Mouse (Mus musculus) large intestine, adult 2 months (tissue): ENCODE results near the gene Gm10972. TPM values are rescaled to one million over a fixed set of nuclear protein-coding genes. Genes with fewer than 3 reads are reported as not detected.

ENCODE experiments used
- polyA plus RNA-seq: library from polyadenylated mRNA; depleted of rRNA; stranded (reverse); fragments of >200 nt; gene quantifications from 2 replicates; pipeline ENCODE4 v1.2.3, GENCODE M21; 2012; rRNA removed

Gm10972 gene
- polyA plus RNA-seq, 1 experiment: not detected

Other genes starting within 250 kb of the Gm10972 start
- 0.41 and 0.43 TPM in 2 replicates for gene Lingo4, start 244.6 kb upstream of the Gm10972 start, polyA plus RNA-seq
- 0.12 and 0.23 TPM in 2 replicates for gene Tdrkh, start 229.8 kb upstream of the Gm10972 start, polyA plus RNA-seq
- gene Mrpl9, start 199.8 kb upstream of the Gm10972 start, polyA plus RNA-seq: 33.9 and 37.9 TPM in 2 replicates
- 0.31 TPM in 1 of 2 replicates, not detected in the other for gene Oaz3, start 199.2 kb upstream of the Gm10972 start, polyA plus RNA-seq
- gene Celf3, start 164.8 kb upstream of the Gm10972 start, polyA plus RNA-seq: 6.4 and 8.6 TPM in 2 replicates
- gene Riiad1, start 162.8 kb upstream of the Gm10972 start, polyA plus RNA-seq: 0.36 and 0.86 TPM in 2 replicates
- gene Snx27, start 60.4 kb upstream of the Gm10972 start, polyA plus RNA-seq: 5.5 and 6.7 TPM in 2 replicates
- 25.5 and 34.4 TPM in 2 replicates for gene Tuft1, start 15.8 kb downstream of the Gm10972 start, polyA plus RNA-seq
- gene Selenbp2, start 50.4 kb downstream of the Gm10972 start, polyA plus RNA-seq: 4.9 and 6.3 TPM in 2 replicates
- gene Cgn, start 143.4 kb downstream of the Gm10972 start, polyA plus RNA-seq: 30.1 and 35.1 TPM in 2 replicates
- 8.4 and 11.6 TPM in 2 replicates for gene Pogz, start 194.5 kb downstream of the Gm10972 start, polyA plus RNA-seq
- 281 and 331 TPM in 2 replicates for gene Psmb4, start 243.8 kb downstream of the Gm10972 start, polyA plus RNA-seq